Mouse (Mus musculus): Measurements from ENCODE around the gene Tomm6. TPM values are rescaled to one million over a fixed set of nuclear protein-coding genes. Genes with fewer than 3 reads are reported as not detected.

The Tomm6 gene
- polyA plus RNA-seq (2011; ENCODE audit: insufficient read depth, insufficient read length, low replicate concordance, missing spikeins) = 127 and 178 TPM in 2 replicates

DNA sequence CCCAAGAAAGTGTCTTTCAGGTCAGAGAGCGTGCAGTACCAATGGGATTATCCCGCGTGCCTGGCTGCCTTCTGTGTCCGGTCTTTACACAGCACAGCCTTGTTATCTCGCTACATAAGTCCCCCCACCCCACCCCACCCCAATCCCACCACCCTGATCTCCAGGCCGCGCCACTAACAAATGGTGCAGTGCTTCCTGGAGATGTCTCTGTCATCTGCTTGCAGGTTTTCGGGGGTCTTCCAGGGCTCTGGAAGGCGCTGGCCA is at the start of gene Tomm6:
Gene Tomm6 (minus strand): TSS at position 43 of the 264 bp plus-strand sequence.
- 2% methylated on average over 9 of the region's 9 CpGs for WGBS
- TF ChIP-seq CTCF (IDR thresholded peaks at IDR 0.05; ENCODE audit: control insufficient read depth, insufficient read depth, low read length) (no peak), POLR2A (IDR thresholded peaks at IDR 0.05; ENCODE audit: borderline replicate concordance, control insufficient read depth, low read depth, low read length) (no peak)
- Histone ChIP-seq H3K4me1 (ENCODE audit: control insufficient read depth, insufficient read depth, low read length) (no peaks in the 10 kb centered on the region; the same call in 1 of the 2 replicates), H3K4me3 (replicated peaks; ENCODE audit: control insufficient read depth, low read depth, low read length) (peak within 1 kb of the TSS; percentile 91), H3K27ac (ENCODE audit: control insufficient read depth, insufficient read depth, low read depth, low read length, poor library complexity) (peak within 1 kb of the TSS; percentile 84)

- TF ChIP-seq CTCF (IDR thresholded peaks at IDR 0.05; ENCODE audit: control insufficient read depth, insufficient read depth, low read length) = no peak
- TF ChIP-seq POLR2A (IDR thresholded peaks at IDR 0.05; ENCODE audit: borderline replicate concordance, control insufficient read depth, low read depth, low read length) = peak; percentile 75; the same call in 1 of the 2 replicates
- H3K27ac ChIP-seq (ENCODE audit: control insufficient read depth, insufficient read depth, low read depth, low read length, poor library complexity) = peak overlapping the region; percentile 97
- peak overlapping the region; percentile 80 for H3K4me3 ChIP-seq (replicated peaks; ENCODE audit: control insufficient read depth, low read depth, low read length)
- WGBS = under 1% methylated on average over 52 of the region's 60 CpGs
- peaks cover 2% of the 10 kb centered on the region; the same call in 1 of the 2 replicates for H3K4me1 ChIP-seq (ENCODE audit: control insufficient read depth, insufficient read depth, low read length)
Observed at GRCm38 (mm10) chr17:47737271-47738065, 49.3 kb upstream of the Tomm6 start.

DNA sequence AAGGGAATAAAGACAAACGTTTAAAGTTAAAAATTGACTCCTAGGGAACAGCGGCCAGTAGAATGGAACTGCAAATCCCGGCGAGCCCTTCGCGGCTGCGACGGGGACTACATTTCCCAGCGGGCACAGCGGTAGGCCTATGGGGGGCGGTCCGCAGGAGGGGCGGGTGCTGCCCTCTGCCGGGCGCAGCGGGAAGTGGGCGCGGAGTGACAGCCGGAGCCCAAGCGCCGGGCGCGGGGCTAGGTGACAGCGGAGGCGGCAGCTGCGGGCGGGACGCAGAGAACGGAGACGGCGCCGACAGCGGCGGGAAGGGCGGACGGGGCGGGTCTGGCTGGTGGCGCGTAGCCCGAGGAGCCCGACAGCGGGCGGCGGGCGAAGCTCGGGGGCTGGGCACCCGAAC is 48.7 kb upstream of the Tomm6 start, which contains the start of gene Tfeb:
Gene Tfeb (plus strand): TSS at position 175 of the 400 bp plus-strand sequence.
- peak within 1 kb of the TSS; percentile 97 for H3K27ac ChIP-seq (ENCODE audit: control insufficient read depth, insufficient read depth, low read depth, low read length, poor library complexity)
- under 1% methylated on average over 47 of the region's 47 CpGs for WGBS
- TF ChIP-seq POLR2A (IDR thresholded peaks at IDR 0.05; ENCODE audit: borderline replicate concordance, control insufficient read depth, low read depth, low read length) = peak; percentile 60; the same call in 1 of the 2 replicates
- peak; percentile 89 for TF ChIP-seq CTCF (IDR thresholded peaks at IDR 0.05; ENCODE audit: control insufficient read depth, insufficient read depth, low read length)
- peaks cover 2% of the 10 kb centered on the region; the same call in 1 of the 2 replicates for H3K4me1 ChIP-seq (ENCODE audit: control insufficient read depth, insufficient read depth, low read length)
- H3K4me3 ChIP-seq (replicated peaks; ENCODE audit: control insufficient read depth, low read depth, low read length) = peak within 1 kb of the TSS; percentile 80

- Histone ChIP-seq H3K4me1 (ENCODE audit: control insufficient read depth, insufficient read depth, low read length) (peaks cover 2% of the 10 kb centered on the region; the same call in 1 of the 2 replicates), H3K4me3 (replicated peaks; ENCODE audit: control insufficient read depth, low read depth, low read length) (no peak overlapping the region), H3K27ac (ENCODE audit: control insufficient read depth, insufficient read depth, low read depth, low read length, poor library complexity) (no peak overlapping the region)
- TF ChIP-seq CTCF (IDR thresholded peaks at IDR 0.05; ENCODE audit: control insufficient read depth, insufficient read depth, low read length) (no peak), POLR2A (IDR thresholded peaks at IDR 0.05; ENCODE audit: borderline replicate concordance, control insufficient read depth, low read depth, low read length) (no peak)
- WGBS = 82% methylated on average over 14 of the region's 14 CpGs
Observed at GRCm38 (mm10) chr17:47735553-47736100, 47.4 kb upstream of the Tomm6 start.

DNA sequence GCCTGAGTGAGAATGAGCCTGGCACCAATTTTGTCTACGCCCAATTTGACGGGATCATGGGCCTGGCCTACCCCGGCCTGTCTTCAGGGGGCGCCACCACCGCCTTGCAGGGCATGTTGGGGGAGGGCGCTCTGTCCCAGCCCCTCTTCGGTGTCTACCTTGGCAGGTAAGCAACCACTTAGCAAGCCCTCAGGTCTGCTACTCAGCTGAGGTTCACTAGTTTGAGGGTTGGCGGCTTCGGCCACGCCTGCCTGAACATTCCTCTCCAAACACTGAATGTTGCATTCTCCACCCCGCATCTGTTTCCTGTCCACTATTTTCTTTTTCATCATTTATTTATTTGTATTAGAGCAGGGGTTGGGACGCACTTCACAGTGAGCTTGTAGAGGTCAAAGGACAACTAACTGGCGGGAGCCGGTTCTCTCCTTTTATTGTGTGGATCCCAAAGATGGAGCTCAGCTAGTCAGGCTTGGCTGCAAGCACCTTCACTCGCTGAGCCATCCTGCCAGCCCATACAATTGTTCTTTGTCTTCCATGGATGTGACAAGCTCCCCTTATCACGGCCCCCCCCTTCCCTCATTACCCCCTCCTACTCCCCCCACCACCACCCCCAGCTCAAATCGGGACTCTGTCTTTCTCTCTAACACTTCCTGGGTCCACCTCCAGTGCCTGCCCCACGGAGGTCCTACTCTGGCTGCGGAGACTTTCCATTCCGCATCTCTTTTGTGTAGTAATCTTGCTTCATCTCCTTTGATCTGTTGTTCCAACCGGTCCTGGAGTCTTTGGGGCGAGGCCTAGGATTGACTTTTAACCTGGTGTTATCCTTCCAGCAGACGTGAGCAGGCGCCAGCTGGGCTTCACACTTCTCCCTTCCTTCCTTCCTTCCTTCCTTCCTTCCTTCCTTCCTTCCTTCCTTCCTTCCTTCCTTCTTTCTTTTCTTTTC is 42.7 kb upstream of the Tomm6 start:
- no peak overlapping the region for H3K4me3 ChIP-seq (replicated peaks; ENCODE audit: control insufficient read depth, low read depth, low read length)
- 77% methylated on average over 24 of the region's 24 CpGs for WGBS
- TF ChIP-seq POLR2A (IDR thresholded peaks at IDR 0.05; ENCODE audit: borderline replicate concordance, control insufficient read depth, low read depth, low read length) (no peak), CTCF (IDR thresholded peaks at IDR 0.05; ENCODE audit: control insufficient read depth, insufficient read depth, low read length) (0 out of 2 replicates have a peak, but pooled peaks have one; percentile 6)
- no peaks in the 10 kb centered on the region for H3K4me1 ChIP-seq (ENCODE audit: control insufficient read depth, insufficient read depth, low read length)
- H3K27ac ChIP-seq (ENCODE audit: control insufficient read depth, insufficient read depth, low read depth, low read length, poor library complexity) = no peak overlapping the region

DNA sequence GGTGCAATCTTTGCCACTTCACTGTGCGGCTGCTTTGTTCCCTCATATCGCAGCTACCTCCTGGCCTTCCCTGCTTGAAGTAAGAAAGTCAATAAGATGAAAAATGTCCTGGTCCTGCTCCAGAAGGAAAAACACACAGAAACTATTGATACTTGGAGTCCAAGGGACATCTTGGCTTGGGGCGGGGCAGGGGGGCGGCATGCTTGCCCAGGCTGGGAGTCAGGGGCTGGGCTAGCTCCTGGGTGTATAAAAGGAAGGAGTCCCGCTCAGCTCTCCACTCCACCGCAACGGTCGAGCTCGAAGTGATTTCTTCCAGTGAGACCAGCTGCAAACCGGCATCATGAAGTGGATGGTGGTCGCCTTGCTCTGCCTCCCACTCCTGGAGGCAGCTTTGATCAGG is 38.4 kb upstream of the Tomm6 start, which contains the start of gene Pgc:
Gene Pgc (plus strand): TSS at position 277 of the 400 bp plus-strand sequence.
- no peaks in the 10 kb centered on the region for H3K4me1 ChIP-seq (ENCODE audit: control insufficient read depth, insufficient read depth, low read length)
- H3K27ac ChIP-seq (ENCODE audit: control insufficient read depth, insufficient read depth, low read depth, low read length, poor library complexity) = no peak within 1 kb of the TSS
- 74% methylated on average over 11 of the region's 11 CpGs for WGBS
- TF ChIP-seq CTCF (IDR thresholded peaks at IDR 0.05; ENCODE audit: control insufficient read depth, insufficient read depth, low read length) = no peak
- H3K4me3 ChIP-seq (replicated peaks; ENCODE audit: control insufficient read depth, low read depth, low read length) = no peak within 1 kb of the TSS

GRCm38 (mm10) chr17:47721183-47721582 is 33.0 kb upstream of the Tomm6 start:
- Histone ChIP-seq H3K4me3 (replicated peaks; ENCODE audit: control insufficient read depth, low read depth, low read length) (no peak overlapping the region), H3K27ac (ENCODE audit: control insufficient read depth, insufficient read depth, low read depth, low read length, poor library complexity) (no peak overlapping the region), H3K4me1 (ENCODE audit: control insufficient read depth, insufficient read depth, low read length) (no peaks in the 10 kb centered on the region)
- 54% methylated on average over 4 of the region's 4 CpGs for WGBS
- TF ChIP-seq POLR2A (IDR thresholded peaks at IDR 0.05; ENCODE audit: borderline replicate concordance, control insufficient read depth, low read depth, low read length) = no peak
- TF ChIP-seq CTCF (IDR thresholded peaks at IDR 0.05; ENCODE audit: control insufficient read depth, insufficient read depth, low read length) = no peak
